ENCODE assay signal across 24 mouse cellular contexts in genomic region chr17:84217696-84218095, GRCm38 (mm10).
"Had no signal": no experiment of that assay in that cellular context is flagged by ENCODE, and none has a peak within 500 bp of the region (broad histone marks: within the 10 kb centered on the region; RNA-seq: fewer than 3 reads in every experiment).

No protein-coding gene starts in this region.

- H3K27ac ChIP-seq: heart, embryonic 13.5 days; heart, embryonic 15.5 days; hindbrain, embryonic 10.5 days; hindbrain, embryonic 12.5 days; hindbrain, embryonic 14.5 days; intestine, embryonic 15.5 days; kidney, postnatal 0 days; layer of hippocampus, adult 2 months; left cerebral cortex, adult 2 months; limb, embryonic 10.5 days; limb, embryonic 12.5 days; liver, embryonic 13.5 days had no signal

- H3K27me3 ChIP-seq: heart, embryonic 13.5 days; heart, embryonic 15.5 days; hindbrain, embryonic 12.5 days; intestine, embryonic 15.5 days; limb, embryonic 12.5 days; liver, embryonic 13.5 days had no signal

- H3K4me1 ChIP-seq: heart, embryonic 15.5 days; hindbrain, embryonic 10.5 days; hindbrain, embryonic 12.5 days; limb, embryonic 12.5 days had no signal

- DNase-seq: gastrocnemius, postnatal 25 days; heart, adult 18-20 months; heart, postnatal 4 days; kidney, adult 18-20 months; kidney, adult 8-10 months; kidney, postnatal 25 days; kidney, postnatal 4 days; liver; liver, embryonic 13.5 days had no signal

- H3K9ac ChIP-seq: heart, embryonic 13.5 days; heart, embryonic 15.5 days; hindbrain, embryonic 12.5 days; hindbrain, embryonic 14.5 days; intestine, embryonic 15.5 days; limb, embryonic 12.5 days; liver, embryonic 13.5 days had no signal

- H3K9me3 ChIP-seq: heart, embryonic 13.5 days; heart, embryonic 15.5 days; hindbrain, embryonic 10.5 days; hindbrain, embryonic 12.5 days; intestine, embryonic 15.5 days; limb, embryonic 10.5 days; limb, embryonic 12.5 days; liver, embryonic 13.5 days had no signal

- H3K4me2 ChIP-seq: heart, embryonic 11.5 days; heart, embryonic 13.5 days; heart, embryonic 15.5 days; hindbrain, embryonic 12.5 days; hindbrain, embryonic 14.5 days; intestine, embryonic 15.5 days; limb, embryonic 12.5 days; liver, embryonic 13.5 days had no signal

- ATAC-seq: hindbrain, embryonic 16.5 days; inflammation-experienced regulatory T-cells, adult 6 months; intestine, embryonic 15.5 days; intestine, postnatal 0 days had no signal

- H3K4me3 ChIP-seq: heart, embryonic 13.5 days; heart, embryonic 15.5 days; hindbrain, embryonic 10.5 days; hindbrain, embryonic 12.5 days; intestine, embryonic 15.5 days; layer of hippocampus, adult 2 months; left cerebral cortex, adult 2 months; limb, embryonic 10.5 days; limb, embryonic 12.5 days; liver, embryonic 13.5 days had no signal
